Mouse (Mus musculus): ENCODE measurements around the gene Mto1. TPM values are rescaled to one million over a fixed set of nuclear protein-coding genes. Genes with fewer than 3 reads are reported as not detected.

The Mto1 gene
- polyA plus RNA-seq, 1 experiment, result 1.1 TPM

DNA sequence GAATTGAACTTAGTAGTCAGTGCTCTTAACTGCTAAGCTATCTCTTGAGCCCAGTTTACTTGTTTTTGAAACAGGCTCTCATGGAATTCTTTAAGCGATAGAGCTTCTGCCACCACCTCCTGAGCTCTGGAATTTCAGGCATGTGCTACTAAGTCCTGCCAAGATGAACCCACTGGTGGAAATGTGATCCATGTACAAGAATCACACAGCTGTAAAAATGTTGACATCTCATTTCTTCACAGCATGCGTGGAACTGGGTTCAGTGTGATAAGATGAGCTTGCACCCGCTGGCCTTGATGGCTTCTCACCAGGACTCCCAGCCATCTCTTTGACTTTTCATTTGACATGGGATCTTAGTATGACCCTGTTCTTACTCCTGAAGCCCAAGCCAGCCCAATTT lies 52.4 kb downstream of the Mto1 start:
- Histone ChIP-seq H3K36me3 (ENCODE audit: control insufficient read depth) (no peaks in the 10 kb centered on the region), H3K4me3 (replicated peaks) (no peak overlapping the region), H3K9me3 (ENCODE audit: control insufficient read depth, low read length) (no peaks in the 10 kb centered on the region), H3K27me3 (ENCODE audit: control insufficient read depth) (peaks cover 13% of the 10 kb centered on the region), H3K4me1 (ENCODE audit: control insufficient read depth) (no peaks in the 10 kb centered on the region; the same call in 1 of the 2 replicates)
- TF ChIP-seq TAL1 (IDR thresholded peaks at IDR 0.05; ENCODE audit: low read length) (no peak), GATA1 (IDR thresholded peaks at IDR 0.05; ENCODE audit: low read length) (no peak)

DNA sequence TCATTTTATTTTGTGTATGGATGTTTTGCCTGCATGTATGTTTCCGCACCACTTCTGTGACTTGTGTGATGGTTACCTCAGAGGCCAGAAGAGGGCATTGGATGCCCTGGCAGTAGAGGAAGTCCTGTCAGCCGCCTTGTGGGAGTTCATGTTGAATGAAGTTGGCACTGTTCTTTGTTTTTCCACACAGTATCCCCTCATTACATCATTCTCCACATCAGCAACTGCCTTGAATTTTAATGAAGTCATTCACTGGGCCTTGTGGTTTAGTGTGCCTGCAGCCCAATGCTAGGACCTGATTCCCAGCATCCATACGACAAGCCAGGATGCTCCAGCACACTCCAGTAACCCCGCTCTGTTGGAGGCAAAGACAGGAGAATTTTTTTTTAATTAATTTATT lies 53.3 kb downstream of the Mto1 start:
- Histone ChIP-seq H3K4me1 (ENCODE audit: control insufficient read depth) (peaks cover 6% of the 10 kb centered on the region), H3K9me3 (ENCODE audit: control insufficient read depth, low read length) (no peaks in the 10 kb centered on the region), H3K27me3 (ENCODE audit: control insufficient read depth) (peaks cover 14% of the 10 kb centered on the region), H3K4me3 (replicated peaks) (no peak overlapping the region), H3K36me3 (ENCODE audit: control insufficient read depth) (no peaks in the 10 kb centered on the region)
- no peak for TF ChIP-seq GATA1 (IDR thresholded peaks at IDR 0.05; ENCODE audit: low read length)
- no peak for TF ChIP-seq TAL1 (IDR thresholded peaks at IDR 0.05; ENCODE audit: low read length)

DNA sequence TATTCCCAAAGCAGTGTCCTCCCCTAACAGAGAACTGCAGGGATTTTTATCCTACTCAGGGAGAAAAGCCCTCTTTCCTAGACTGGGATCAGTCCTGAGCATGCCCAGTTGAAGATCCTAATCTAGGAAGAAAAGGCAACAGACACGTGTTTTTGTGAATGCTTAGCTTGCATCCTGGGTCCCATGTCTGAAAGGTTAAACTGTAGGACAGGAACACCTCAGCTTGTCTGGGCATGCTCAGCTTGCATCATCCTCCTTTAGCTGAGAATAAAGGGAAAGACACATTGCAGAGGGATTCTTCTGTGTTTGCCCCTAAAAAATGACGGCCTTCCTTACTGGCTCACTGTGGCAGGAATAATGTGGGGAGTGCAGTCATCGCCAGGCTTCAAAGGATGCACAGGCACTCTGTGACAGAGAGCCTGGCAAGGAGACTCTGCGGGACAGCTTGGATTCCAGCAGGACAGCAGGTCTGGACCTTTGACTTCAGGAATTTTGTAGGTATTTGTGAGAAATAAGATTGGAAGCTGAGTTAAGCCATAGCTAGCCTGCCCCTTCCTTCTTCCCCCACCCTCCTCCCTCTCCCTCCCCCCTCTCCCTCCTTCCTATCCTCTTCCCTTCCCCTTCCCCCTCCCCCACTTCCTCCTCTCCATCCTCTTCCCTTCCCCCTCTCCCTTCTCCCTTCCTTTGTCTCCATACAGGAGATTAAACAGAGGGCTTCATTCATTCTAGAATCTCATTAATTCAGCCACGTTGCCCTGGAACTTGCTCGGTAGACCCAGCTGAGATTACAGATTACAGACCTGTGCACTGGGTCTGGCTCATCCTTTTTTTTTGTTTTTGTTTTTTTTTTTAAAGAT lies 55.4 kb downstream of the Mto1 start:
- H3K9me3 ChIP-seq (ENCODE audit: control insufficient read depth, low read length), result no peaks in the 10 kb centered on the region
- peaks cover 15% of the 10 kb centered on the region for H3K4me1 ChIP-seq (ENCODE audit: control insufficient read depth)
- peaks cover 18% of the 10 kb centered on the region for H3K27me3 ChIP-seq (ENCODE audit: control insufficient read depth)
- TF ChIP-seq GATA1 (IDR thresholded peaks at IDR 0.05; ENCODE audit: low read length) (no peak), TAL1 (IDR thresholded peaks at IDR 0.05; ENCODE audit: low read length) (no peak)
- no peak overlapping the region for H3K4me3 ChIP-seq (replicated peaks)
- no peaks in the 10 kb centered on the region for H3K36me3 ChIP-seq (ENCODE audit: control insufficient read depth)

DNA sequence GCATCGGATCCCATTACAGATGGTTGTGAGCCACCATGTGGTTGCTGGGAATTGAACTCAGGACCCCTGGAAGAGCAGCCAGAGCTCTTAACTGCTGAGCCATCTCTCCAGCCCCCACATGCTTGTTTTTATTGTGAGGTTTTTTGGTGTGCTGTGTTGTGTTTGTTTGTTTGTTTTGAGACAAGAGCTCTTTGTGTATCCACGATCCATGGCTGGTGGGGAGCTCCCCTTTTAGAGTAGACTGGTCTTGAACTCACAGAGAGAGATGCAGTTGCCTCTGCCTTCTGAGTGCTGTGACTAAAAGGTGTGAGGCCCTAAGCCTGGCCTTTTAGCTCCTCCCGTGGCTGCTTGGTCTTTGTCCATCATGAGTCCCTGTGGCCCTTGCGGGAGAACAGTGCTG lies 56.1 kb downstream of the Mto1 start:
- H3K36me3 ChIP-seq (ENCODE audit: control insufficient read depth), result no peaks in the 10 kb centered on the region
- H3K27me3 ChIP-seq (ENCODE audit: control insufficient read depth), result peaks cover 18% of the 10 kb centered on the region
- TF ChIP-seq GATA1 (IDR thresholded peaks at IDR 0.05; ENCODE audit: low read length) (no peak), TAL1 (IDR thresholded peaks at IDR 0.05; ENCODE audit: low read length) (no peak)
- no peak overlapping the region for H3K4me3 ChIP-seq (replicated peaks)
- H3K9me3 ChIP-seq (ENCODE audit: control insufficient read depth, low read length), result no peaks in the 10 kb centered on the region
- H3K4me1 ChIP-seq (ENCODE audit: control insufficient read depth), result peaks cover 17% of the 10 kb centered on the region

DNA sequence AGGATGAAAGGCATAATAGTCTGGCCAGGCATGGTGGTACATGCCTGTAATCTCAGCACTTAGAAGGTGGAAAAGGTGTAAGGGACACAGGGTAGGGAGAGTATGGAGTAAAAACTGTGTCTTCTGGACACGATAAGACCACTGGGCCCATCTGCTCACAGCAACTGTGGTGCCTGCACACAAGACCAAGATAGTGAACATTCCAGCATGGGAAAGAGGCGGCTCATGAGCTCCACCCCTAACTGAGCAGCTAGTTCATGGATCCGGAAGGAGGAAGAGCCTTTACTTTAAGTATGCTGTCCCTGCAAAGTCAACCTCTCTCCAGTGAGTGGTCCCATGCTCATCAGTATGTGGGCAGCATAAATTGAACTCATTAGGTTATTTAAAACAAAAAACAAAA lies 56.7 kb downstream of the Mto1 start:
- no peaks in the 10 kb centered on the region for H3K9me3 ChIP-seq (ENCODE audit: control insufficient read depth, low read length)
- TF ChIP-seq TAL1 (IDR thresholded peaks at IDR 0.05; ENCODE audit: low read length), result no peak
- TF ChIP-seq GATA1 (IDR thresholded peaks at IDR 0.05; ENCODE audit: low read length), result no peak

DNA sequence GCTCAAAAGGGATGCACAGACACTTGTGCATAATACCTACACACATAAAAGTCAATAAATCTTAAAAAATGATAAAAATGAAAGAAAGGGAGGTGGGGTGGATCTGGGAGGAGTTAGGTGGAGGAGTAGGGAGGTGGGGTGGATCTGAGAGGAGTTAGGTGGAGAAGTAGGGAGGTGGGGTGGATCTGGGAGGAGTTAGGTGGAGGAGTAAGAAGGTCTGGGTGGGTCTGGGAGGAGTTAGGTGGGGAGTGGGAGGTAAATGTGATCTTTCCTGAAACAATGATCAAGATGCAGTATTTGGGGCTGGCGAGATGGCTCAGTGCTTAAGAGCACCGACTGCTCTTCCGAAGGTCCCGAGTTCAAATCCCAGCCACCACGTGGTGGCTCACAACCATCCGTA lies 57.2 kb downstream of the Mto1 start:
- Histone ChIP-seq H3K36me3 (ENCODE audit: control insufficient read depth) (no peaks in the 10 kb centered on the region), H3K27me3 (ENCODE audit: control insufficient read depth) (peaks cover 18% of the 10 kb centered on the region), H3K9me3 (ENCODE audit: control insufficient read depth, low read length) (no peaks in the 10 kb centered on the region), H3K4me3 (replicated peaks) (no peak overlapping the region), H3K4me1 (ENCODE audit: control insufficient read depth) (peaks cover 17% of the 10 kb centered on the region)
- TF ChIP-seq GATA1 (IDR thresholded peaks at IDR 0.05; ENCODE audit: low read length) (no peak), TAL1 (IDR thresholded peaks at IDR 0.05; ENCODE audit: low read length) (no peak)

More for the DNA sequence above, 56.7 kb downstream of the Mto1 start:
- Histone ChIP-seq H3K27me3 (ENCODE audit: control insufficient read depth) (peaks cover 18% of the 10 kb centered on the region), H3K36me3 (ENCODE audit: control insufficient read depth) (no peaks in the 10 kb centered on the region), H3K4me3 (replicated peaks) (no peak overlapping the region), H3K4me1 (ENCODE audit: control insufficient read depth) (peaks cover 17% of the 10 kb centered on the region)

DNA sequence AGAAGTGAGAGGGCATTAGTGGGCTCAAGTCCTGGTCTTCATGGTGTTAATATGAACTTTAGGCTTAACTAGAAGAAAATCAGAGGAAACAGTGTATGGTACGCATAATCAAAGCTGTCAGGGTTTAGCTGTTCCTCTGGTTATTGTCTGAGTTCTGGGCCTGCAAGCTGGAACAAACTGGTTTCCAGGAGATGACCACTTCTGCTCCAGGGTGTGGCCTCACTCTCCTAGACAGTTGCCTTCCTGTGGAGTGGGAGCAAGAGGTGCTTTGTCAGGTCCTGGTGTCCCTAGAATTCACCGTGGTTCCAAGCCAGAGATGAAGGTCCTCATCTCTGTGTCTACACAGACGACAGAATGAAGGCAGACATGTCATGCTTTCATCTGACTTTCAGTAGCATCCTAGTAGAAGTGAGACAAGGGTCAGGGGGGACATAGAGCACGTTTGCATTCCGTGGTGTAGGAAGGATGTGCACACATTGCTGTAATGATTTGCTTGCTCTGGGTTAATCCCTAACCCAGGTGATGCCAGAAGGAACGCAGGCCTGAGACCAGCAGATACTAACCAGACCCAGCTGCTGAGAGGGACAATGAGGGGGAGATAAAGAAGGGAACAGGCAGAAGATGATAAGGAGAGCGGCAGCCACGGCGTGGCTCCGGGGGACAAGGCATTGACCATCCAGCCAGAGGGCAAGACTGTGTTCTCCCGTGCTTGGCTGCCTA lies 58.2 kb downstream of the Mto1 start:
- H3K9me3 ChIP-seq (ENCODE audit: control insufficient read depth, low read length), result no peaks in the 10 kb centered on the region
- peaks cover 18% of the 10 kb centered on the region for H3K27me3 ChIP-seq (ENCODE audit: control insufficient read depth)
- H3K36me3 ChIP-seq (ENCODE audit: control insufficient read depth), result no peaks in the 10 kb centered on the region
- H3K4me3 ChIP-seq (replicated peaks), result peak overlapping the region; percentile 29
- TF ChIP-seq GATA1 (IDR thresholded peaks at IDR 0.05; ENCODE audit: low read length), result no peak
- peak; percentile 35; the same call in 2 of the 3 replicates for TF ChIP-seq TAL1 (IDR thresholded peaks at IDR 0.05; ENCODE audit: low read length)
- H3K4me1 ChIP-seq (ENCODE audit: control insufficient read depth), result peaks cover 17% of the 10 kb centered on the region

DNA sequence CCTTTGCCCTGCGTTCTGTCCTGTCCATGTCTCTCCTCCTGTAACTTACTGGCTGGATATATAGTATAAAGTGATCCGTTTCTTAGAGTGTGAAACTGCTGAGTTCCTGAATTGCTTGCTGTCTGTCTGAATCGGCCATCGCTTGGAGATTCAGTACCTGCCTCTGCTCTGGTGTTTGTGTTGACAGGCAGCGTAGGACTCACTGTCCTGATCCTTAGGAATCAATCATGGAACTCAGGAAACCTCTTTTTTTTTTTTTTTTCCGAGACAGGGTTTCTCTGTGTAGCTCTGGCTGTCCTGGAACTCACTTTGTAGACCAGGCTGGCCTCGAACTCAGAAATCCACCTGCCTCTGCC lies 58.7 kb downstream of the Mto1 start:
- peaks cover 18% of the 10 kb centered on the region for H3K27me3 ChIP-seq (ENCODE audit: control insufficient read depth)
- TF ChIP-seq TAL1 (IDR thresholded peaks at IDR 0.05; ENCODE audit: low read length) (no peak), GATA1 (IDR thresholded peaks at IDR 0.05; ENCODE audit: low read length) (no peak)
- H3K4me1 ChIP-seq (ENCODE audit: control insufficient read depth), result peaks cover 17% of the 10 kb centered on the region
- H3K36me3 ChIP-seq (ENCODE audit: control insufficient read depth), result no peaks in the 10 kb centered on the region
- peak overlapping the region; percentile 29 for H3K4me3 ChIP-seq (replicated peaks)
- H3K9me3 ChIP-seq (ENCODE audit: control insufficient read depth, low read length), result no peaks in the 10 kb centered on the region; the same call in 1 of the 2 replicates

DNA sequence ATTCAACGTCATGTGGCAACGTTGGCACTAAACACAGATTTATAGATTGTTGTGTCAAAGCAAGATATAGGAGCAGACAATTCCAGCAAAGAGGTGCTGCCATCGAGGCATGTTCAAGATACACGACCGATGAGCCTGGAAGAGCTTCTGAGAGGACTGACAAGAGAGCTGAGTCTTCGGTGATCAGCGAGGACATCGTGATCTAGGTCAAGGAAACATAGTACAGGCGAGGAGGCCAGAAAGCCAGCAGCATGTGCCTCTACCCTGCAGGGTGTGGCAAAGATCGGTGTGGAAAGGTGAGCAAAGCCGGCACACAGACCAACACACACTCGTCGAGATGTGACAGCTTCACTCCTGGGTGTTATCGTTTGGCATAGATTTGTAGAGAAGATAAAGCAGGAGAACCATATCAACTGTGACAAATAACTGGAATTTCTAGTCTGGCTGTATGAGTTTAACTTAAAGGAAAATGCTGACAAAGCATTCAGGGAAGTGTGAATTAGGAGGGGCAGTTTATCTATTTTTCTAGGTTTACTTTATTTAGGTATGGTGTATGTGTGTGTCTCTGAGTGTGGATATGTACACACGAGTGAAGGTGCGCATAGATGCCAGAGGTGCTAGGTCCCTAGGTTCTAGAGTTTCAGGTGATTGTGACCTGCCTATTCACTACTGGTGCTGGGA lies 60.2 kb downstream of the Mto1 start:
- Histone ChIP-seq H3K4me3 (replicated peaks) (no peak overlapping the region), H3K4me1 (ENCODE audit: control insufficient read depth) (peaks cover 22% of the 10 kb centered on the region), H3K27me3 (ENCODE audit: control insufficient read depth) (peaks cover 14% of the 10 kb centered on the region), H3K9me3 (ENCODE audit: control insufficient read depth, low read length) (no peaks in the 10 kb centered on the region; the same call in 1 of the 2 replicates), H3K36me3 (ENCODE audit: control insufficient read depth) (no peaks in the 10 kb centered on the region)
- no peak for TF ChIP-seq TAL1 (IDR thresholded peaks at IDR 0.05; ENCODE audit: low read length)
- TF ChIP-seq GATA1 (IDR thresholded peaks at IDR 0.05; ENCODE audit: low read length), result no peak

Data from erythroblast, embryonic 14.5 days (primary cell).